Mouse (Mus musculus) midbrain, embryonic 12.5 days (tissue): ENCODE results near the gene Xkr7. TPM values are rescaled to one million over a fixed set of nuclear protein-coding genes. Genes with fewer than 3 reads are reported as not detected.

ENCODE experiments used
- ATAC-seq: fragments of 200-750 bp; cut with Nextera tagmentation; 2 replicates; pipeline ENCODE4 v1.8.0; 2017; ENCODE audit warnings: low read depth, moderate TSS enrichment, moderate library complexity; ENCODE audit not compliant: low FRiP score
- H3K27ac ChIP-seq: fragments of 300-500 bp; sonication (generic); replicated peaks from 2 replicates; pipeline ENCODE4 v1.5.1; 2016; ENCODE audit warnings: mild to moderate bottlenecking
- H3K27me3 ChIP-seq: fragments of 300-500 bp; sonication (generic); 2 replicates; pipeline ENCODE4 v1.6.1; 2016; ENCODE audit warnings: mild to moderate bottlenecking
- H3K36me3 ChIP-seq: fragments of 300-500 bp; sonication (generic); 2 replicates; pipeline ENCODE4 v1.6.1; 2016
- H3K4me1 ChIP-seq: fragments of 300-500 bp; sonication (generic); 2 replicates; pipeline ENCODE4 v1.6.1; 2016
- H3K4me2 ChIP-seq: fragments of 300-500 bp; sonication (generic); replicated peaks from 2 replicates; pipeline ENCODE4 v1.6.1; 2016; ENCODE audit warnings: mild to moderate bottlenecking, moderate library complexity
- H3K4me3 ChIP-seq: fragments of 300-500 bp; sonication (generic); 2 replicates; pipeline ENCODE4 v1.5.1; 2016; ENCODE audit warnings: mild to moderate bottlenecking
- H3K9ac ChIP-seq: fragments of 300-500 bp; sonication (generic); replicated peaks from 2 replicates; pipeline ENCODE4 v1.6.1; 2016; ENCODE audit warnings: mild to moderate bottlenecking, moderate library complexity
- H3K9me3 ChIP-seq: fragments of 300-500 bp; sonication (generic); 2 replicates; pipeline ENCODE4 v1.6.1; 2016; ENCODE audit warnings: mild to moderate bottlenecking
- WGBS: fragments of 180-500 bp; shearing (Covaris S2); methylation state at CpG from one replicate; pipeline ENCODE4 v1.1.7; 2016; 5-methylcytosine and 5-hydroxymethylcytosine counted together
- polyA plus RNA-seq: library from polyadenylated mRNA; unstranded; fragments of >200 nt; fragmentation: Nextera tagmentation; extraction: Ambion mirVana; gene quantifications from 2 replicates; pipeline ENCODE4 v1.2.1, GENCODE M21; 2016

Gene Xkr7
- polyA plus RNA-seq, 1 experiment from 2014 or later, result 0.97 TPM

- Histone ChIP-seq H3K9ac (no peak overlapping the region), H3K27me3 (0 out of 2 replicates have a peak, but pooled peaks cover 3% of the 10 kb centered on the region), H3K4me3 (no peak overlapping the region), H3K27ac (no peak overlapping the region), H3K9me3 (no peaks in the 10 kb centered on the region), H3K36me3 (no peaks in the 10 kb centered on the region), H3K4me2 (no peak overlapping the region), H3K4me1 (no peaks in the 10 kb centered on the region)
- no peak for ATAC-seq
- WGBS, result 84% methylated on average over 6 of the region's 6 CpGs
Observed at GRCm38 (mm10) chr2:153081866-153082265, 50.2 kb downstream of the Xkr7 start.

DNA sequence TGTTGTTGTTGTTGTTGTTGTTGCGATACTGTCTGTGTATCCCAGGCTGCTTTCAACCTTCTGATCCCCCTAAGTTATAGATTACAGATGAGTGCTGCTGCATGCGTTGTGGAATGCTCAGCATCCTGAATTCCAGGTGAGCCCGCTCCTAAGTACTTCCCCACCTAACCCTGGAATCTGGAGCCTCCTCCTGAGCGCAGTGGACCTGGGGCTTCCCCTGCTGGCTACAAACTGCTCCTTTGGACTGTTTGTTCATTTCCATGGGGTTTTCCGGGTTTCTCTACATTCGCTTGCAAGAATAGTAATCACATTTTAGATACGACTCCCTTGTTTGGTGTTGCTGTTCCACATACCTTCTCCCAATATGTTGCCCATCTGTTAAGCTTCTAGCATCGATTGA, 51.6 kb downstream of the Xkr7 start:
- no peak overlapping the region for H3K4me3 ChIP-seq
- H3K9me3 ChIP-seq, result no peaks in the 10 kb centered on the region
- H3K4me1 ChIP-seq, result no peaks in the 10 kb centered on the region
- no peak overlapping the region for H3K27ac ChIP-seq
- no peak overlapping the region for H3K4me2 ChIP-seq
- no peak overlapping the region for H3K9ac ChIP-seq
- H3K36me3 ChIP-seq, result no peaks in the 10 kb centered on the region
- ATAC-seq, result no peak
- H3K27me3 ChIP-seq, result 0 out of 2 replicates have a peak, but pooled peaks cover 3% of the 10 kb centered on the region
- 86% methylated on average over 8 of the region's 8 CpGs for WGBS

GRCm38 (mm10) chr2:153083824-153084223, 52.2 kb downstream of the Xkr7 start:
- Histone ChIP-seq H3K27ac (no peak overlapping the region), H3K4me2 (no peak overlapping the region), H3K4me3 (no peak overlapping the region), H3K36me3 (no peaks in the 10 kb centered on the region), H3K27me3 (no peaks in the 10 kb centered on the region), H3K4me1 (no peaks in the 10 kb centered on the region), H3K9me3 (no peaks in the 10 kb centered on the region), H3K9ac (no peak overlapping the region)
- ATAC-seq, result no peak
- WGBS, result 93% methylated on average over 4 of the region's 4 CpGs

- Histone ChIP-seq H3K27ac (no peak overlapping the region), H3K4me2 (no peak overlapping the region), H3K9ac (no peak overlapping the region), H3K9me3 (no peaks in the 10 kb centered on the region), H3K4me1 (no peaks in the 10 kb centered on the region), H3K4me3 (no peak overlapping the region), H3K36me3 (no peaks in the 10 kb centered on the region), H3K27me3 (no peaks in the 10 kb centered on the region)
- no peak for ATAC-seq
- WGBS, result 65% methylated on average over 7 of the region's 7 CpGs
Observed at GRCm38 (mm10) chr2:153084261-153084976, 52.8 kb downstream of the Xkr7 start.

DNA sequence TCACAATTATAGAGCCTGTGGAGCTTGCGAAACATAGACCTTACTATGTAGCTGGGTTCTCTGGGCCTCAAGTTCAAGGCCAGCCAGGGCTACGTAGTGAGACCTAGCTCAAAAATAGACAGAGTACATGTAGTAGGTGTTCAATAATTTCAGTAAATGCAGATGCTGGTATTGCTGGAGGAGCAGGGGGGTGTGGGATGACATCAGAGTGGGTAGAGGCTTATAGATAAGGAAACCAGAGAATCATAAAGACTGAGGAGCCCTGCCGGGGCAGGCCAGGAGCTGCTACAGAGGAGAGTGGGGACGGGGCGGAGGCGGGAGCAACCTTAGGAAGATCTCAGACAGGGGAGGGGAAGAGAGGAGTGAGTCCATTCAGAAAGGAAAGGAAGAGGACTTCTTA, 53.9 kb downstream of the Xkr7 start:
- no peak overlapping the region for H3K9ac ChIP-seq
- no peak overlapping the region for H3K4me3 ChIP-seq
- ATAC-seq, result no peak
- H3K36me3 ChIP-seq, result no peaks in the 10 kb centered on the region
- H3K4me1 ChIP-seq, result no peaks in the 10 kb centered on the region
- no peaks in the 10 kb centered on the region for H3K27me3 ChIP-seq
- no peak overlapping the region for H3K27ac ChIP-seq
- no peaks in the 10 kb centered on the region for H3K9me3 ChIP-seq
- H3K4me2 ChIP-seq, result no peak overlapping the region
- WGBS, result 88% methylated on average over 6 of the region's 6 CpGs

DNA sequence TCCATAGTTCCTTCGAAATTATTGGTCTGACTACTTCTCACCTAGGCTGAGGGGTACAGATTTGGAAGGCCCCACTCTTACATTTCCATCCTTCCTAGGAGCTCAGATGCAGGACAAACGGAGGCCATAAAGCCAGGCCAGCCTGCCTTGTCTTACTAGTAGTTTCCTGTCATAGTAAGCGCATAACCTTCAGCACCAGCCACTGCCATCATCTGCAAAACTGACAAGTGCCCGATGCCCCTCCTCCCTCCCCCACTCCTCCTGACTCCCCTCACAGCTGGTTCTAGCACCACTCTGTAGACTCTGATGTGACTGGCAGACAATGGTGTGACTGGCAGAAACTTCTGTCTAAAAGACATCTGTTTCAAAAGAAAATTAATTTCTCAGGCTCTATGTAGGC, 54.5 kb downstream of the Xkr7 start:
- no peaks in the 10 kb centered on the region for H3K36me3 ChIP-seq

GRCm38 (mm10) chr2:153087091-153087490, 55.4 kb downstream of the Xkr7 start:
- Histone ChIP-seq H3K4me3 (no peak overlapping the region), H3K9me3 (no peaks in the 10 kb centered on the region), H3K9ac (no peak overlapping the region), H3K27me3 (no peaks in the 10 kb centered on the region), H3K4me1 (no peaks in the 10 kb centered on the region), H3K36me3 (no peaks in the 10 kb centered on the region), H3K27ac (no peak overlapping the region), H3K4me2 (no peak overlapping the region)
- 90% methylated on average over 10 of the region's 10 CpGs for WGBS
- no peak for ATAC-seq

More for the DNA sequence above, 54.5 kb downstream of the Xkr7 start:
- no peak for ATAC-seq
- Histone ChIP-seq H3K27me3 (no peaks in the 10 kb centered on the region), H3K9ac (no peak overlapping the region), H3K4me3 (no peak overlapping the region), H3K4me1 (no peaks in the 10 kb centered on the region), H3K9me3 (no peaks in the 10 kb centered on the region), H3K27ac (no peak overlapping the region), H3K4me2 (no peak overlapping the region)
- WGBS, result 88% methylated on average over 4 of the region's 4 CpGs

- no peaks in the 10 kb centered on the region for H3K9me3 ChIP-seq
- ATAC-seq, result no peak
- WGBS, result 60% methylated on average over 2 of the region's 2 CpGs
- H3K36me3 ChIP-seq, result no peaks in the 10 kb centered on the region
- H3K9ac ChIP-seq, result no peak overlapping the region
- H3K4me2 ChIP-seq, result no peak overlapping the region
- no peaks in the 10 kb centered on the region for H3K27me3 ChIP-seq
- no peak overlapping the region for H3K27ac ChIP-seq
- H3K4me3 ChIP-seq, result no peak overlapping the region
- no peaks in the 10 kb centered on the region for H3K4me1 ChIP-seq
Observed at GRCm38 (mm10) chr2:153089316-153089715, 57.7 kb downstream of the Xkr7 start.

DNA sequence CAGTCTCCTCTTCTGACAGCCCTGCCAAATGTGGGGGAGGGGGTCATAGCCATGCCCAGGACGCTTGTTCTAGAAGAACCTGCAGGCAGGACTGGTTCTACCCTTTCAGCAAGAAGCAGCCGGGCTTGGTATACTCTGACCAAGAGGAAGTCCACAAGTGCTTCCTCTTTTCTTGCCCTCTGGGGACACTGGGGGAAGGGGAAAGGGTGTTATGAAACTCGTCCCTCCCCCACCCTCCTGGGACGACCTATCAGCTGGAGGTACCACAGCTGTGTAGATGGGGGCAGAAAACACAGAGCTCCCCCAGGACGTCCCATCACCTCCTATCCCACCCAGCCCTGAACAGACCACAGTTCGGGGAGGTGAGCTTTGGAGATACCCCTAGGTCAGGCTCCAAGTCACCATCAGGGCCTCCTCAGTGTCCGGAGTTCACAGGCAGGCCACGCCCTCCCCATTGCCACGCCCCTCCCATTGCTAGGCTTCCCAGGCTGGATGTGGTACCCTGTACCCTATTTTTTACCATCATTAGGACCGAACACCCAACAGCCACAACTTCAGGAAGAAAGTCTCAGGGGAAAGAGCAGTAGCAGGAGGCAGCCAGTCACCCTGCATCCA, 59.0 kb downstream of the Xkr7 start:
- Histone ChIP-seq H3K27ac (no peak overlapping the region), H3K9me3 (no peaks in the 10 kb centered on the region), H3K27me3 (no peaks in the 10 kb centered on the region), H3K9ac (no peak overlapping the region), H3K36me3 (no peaks in the 10 kb centered on the region), H3K4me3 (no peak overlapping the region), H3K4me1 (no peaks in the 10 kb centered on the region), H3K4me2 (no peak overlapping the region)
- WGBS, result 44% methylated on average over 10 of the region's 10 CpGs
- no peak for ATAC-seq

Other genes with a start within 250 kb of the Xkr7 start
- 156 and 168 TPM in 2 replicates for gene Bcl2l1, start 200.1 kb upstream of the Xkr7 start, polyA plus RNA-seq
- gene Tpx2, start 183.9 kb upstream of the Xkr7 start, polyA plus RNA-seq, result 109 and 113 TPM in 2 replicates
- not detected in 2 replicates for gene Mylk2, start 120.5 kb upstream of the Xkr7 start, polyA plus RNA-seq
- 2.4 and 2.6 TPM in 2 replicates for gene Foxs1, start 98.6 kb upstream of the Xkr7 start, polyA plus RNA-seq
- gene Dusp15, start 80.2 kb upstream of the Xkr7 start, polyA plus RNA-seq, result 1.2 and 1.4 TPM in 2 replicates
- gene Ttll9, start 69.4 kb upstream of the Xkr7 start, polyA plus RNA-seq, result 1.4 and 1.7 TPM in 2 replicates
- gene Pdrg1, start 16.4 kb upstream of the Xkr7 start, polyA plus RNA-seq, result 128 and 129 TPM in 2 replicates
- 2.6 and 2.7 TPM in 2 replicates for gene Ccm2l, start 34.1 kb downstream of the Xkr7 start, polyA plus RNA-seq
- 1.8 and 2.4 TPM in 2 replicates for gene Hck, start 76.6 kb downstream of the Xkr7 start, polyA plus RNA-seq
- gene Tm9sf4, start 129.5 kb downstream of the Xkr7 start, polyA plus RNA-seq, result 84.0 and 90.2 TPM in 2 replicates
- gene Tspyl3, start 193.6 kb downstream of the Xkr7 start, polyA plus RNA-seq, result 10.4 and 11.7 TPM in 2 replicates
- 20.4 and 23.7 TPM in 2 replicates for gene Plagl2, start 209.6 kb downstream of the Xkr7 start, polyA plus RNA-seq
- 6.2 and 6.4 TPM in 2 replicates for gene Pofut1, start 209.7 kb downstream of the Xkr7 start, polyA plus RNA-seq